Mouse (Mus musculus) stomach, postnatal 0 days (tissue): ENCODE measurements around the gene Hk1. TPM values are rescaled to one million over a fixed set of nuclear protein-coding genes. Genes with fewer than 3 reads are reported as not detected.
"Not testable (repeated sequence)": the region's sequence is repeated elsewhere in the genome, so short reads cannot be mapped to it uniquely, and the experiment has no call there.

Experiments
- ATAC-seq: fragments of 200-750 bp; cut with Nextera tagmentation; 2 replicates; pipeline ENCODE4 v1.8.0; 2017; ENCODE audit not compliant: low FRiP score, low TSS enrichment
- DNase-seq: peaks from one replicate; pipeline ENCODE4 v3.0.0-alpha.2; 2016; ENCODE audit warnings: low spot score
- H3K27ac ChIP-seq: fragments of 300-500 bp; sonication (generic); replicated peaks from 2 replicates; pipeline ENCODE4 v1.5.1; 2014; ENCODE audit warnings: mild to moderate bottlenecking, control low read depth
- H3K27me3 ChIP-seq: fragments of 300-500 bp; sonication (generic); 2 replicates; pipeline ENCODE4 v1.6.1; 2014; ENCODE audit warnings: low read length; ENCODE audit not compliant: control insufficient read depth, insufficient read depth
- H3K36me3 ChIP-seq: fragments of 300-500 bp; sonication (generic); 2 replicates; pipeline ENCODE4 v1.6.1; 2014; ENCODE audit warnings: low read length, mixed read lengths; ENCODE audit not compliant: control insufficient read depth, insufficient read depth
- H3K4me1 ChIP-seq: fragments of 300-500 bp; sonication (generic); replicated peaks from 2 replicates; pipeline ENCODE4 v1.6.1; 2014; ENCODE audit warnings: antibody characterized with exemption; ENCODE audit not compliant: control insufficient read depth, insufficient read depth
- H3K4me2 ChIP-seq: fragments of 300-500 bp; sonication (generic); replicated peaks from 2 replicates; pipeline ENCODE4 v1.6.1; 2014; ENCODE audit warnings: low read depth, mild to moderate bottlenecking, control low read depth, moderate library complexity
- H3K4me3 ChIP-seq: fragments of 300-500 bp; sonication (generic); 2 replicates; pipeline ENCODE4 v1.5.1; 2014; ENCODE audit warnings: low read depth, low read length, control low read depth
- H3K9ac ChIP-seq: fragments of 300-500 bp; sonication (generic); 2 replicates; pipeline ENCODE4 v1.6.1; 2014; ENCODE audit warnings: mild to moderate bottlenecking, low read length, control low read depth, mixed read lengths
- H3K9me3 ChIP-seq: fragments of 300-500 bp; sonication (generic); 2 replicates; pipeline ENCODE4 v1.6.1; 2016; ENCODE audit warnings: low read length; ENCODE audit not compliant: control insufficient read depth
- CTCF ChIP-seq: IDR thresholded peaks from 2 replicates; pipeline ENCODE4 v1.5.1; 2016; ENCODE audit warnings: antibody characterized with exemption, low read depth, mild to moderate bottlenecking, moderate library complexity
- EP300 ChIP-seq: optimal IDR thresholded peaks from 2 replicates; pipeline ENCODE3; 2016; ENCODE audit warnings: antibody characterized with exemption
- WGBS: fragments of 180-500 bp; shearing (Covaris S2); extraction: QIAGEN DNeasy Blood & Tissue Kit; methylation state at CpG from one replicate; pipeline ENCODE4 v1.1.7; 2014; 5-methylcytosine and 5-hydroxymethylcytosine counted together
- polyA plus RNA-seq: library from polyadenylated mRNA; unstranded; fragments of >200 nt; fragmentation: Nextera tagmentation; extraction: Ambion mirVana; gene quantifications from 2 replicates; pipeline ENCODE4 v1.2.1, GENCODE M21; 2015

Hk1 gene
- polyA plus RNA-seq, 1 experiment from 2014 or later, result 36.5 TPM

- 89% methylated on average over 10 of the region's 10 CpGs for WGBS
Measured at GRCm38 (mm10) chr10:62328886-62329412, 50.8 kb downstream of the Hk1 start.

GRCm38 (mm10) chr10:62327572-62328317, 52.0 kb downstream of the Hk1 start:
- Histone ChIP-seq H3K4me2 (no peak overlapping the region), H3K36me3 (no peaks in the 10 kb centered on the region), H3K27ac (no peak overlapping the region), H3K4me3 (no peak overlapping the region), H3K27me3 (no peaks in the 10 kb centered on the region), H3K9ac (no peak overlapping the region), H3K9me3 (no peaks in the 10 kb centered on the region), H3K4me1 (no peaks in the 10 kb centered on the region)
- peak; percentile 28 for ATAC-seq
- no peak for TF ChIP-seq CTCF
- TF ChIP-seq EP300, result no peak
- 59% methylated on average over 23 of the region's 23 CpGs for WGBS
- DNase-seq, result peak; percentile 68

More at GRCm38 (mm10) chr10:62328886-62329412, 50.8 kb downstream of the Hk1 start:
- Histone ChIP-seq H3K9ac (no peak overlapping the region), H3K4me1 (no peaks in the 10 kb centered on the region), H3K27ac (no peak overlapping the region), H3K4me2 (no peak overlapping the region), H3K4me3 (no peak overlapping the region), H3K27me3 (no peaks in the 10 kb centered on the region), H3K9me3 (no peaks in the 10 kb centered on the region), H3K36me3 (no peaks in the 10 kb centered on the region)
- DNase-seq (no peak), ATAC-seq (no peak)
- TF ChIP-seq CTCF (peak; percentile 43), EP300 (no peak)

- H3K4me1 ChIP-seq, result no peaks in the 10 kb centered on the region
Measured at GRCm38 (mm10) chr10:62326818-62327571, 52.7 kb downstream of the Hk1 start.

GRCm38 (mm10) chr10:62326002-62326401, 53.7 kb downstream of the Hk1 start:
- no peak overlapping the region for H3K4me2 ChIP-seq
- TF ChIP-seq EP300 (no peak), CTCF (no peak)
- no peaks in the 10 kb centered on the region for H3K4me1 ChIP-seq
- no peak overlapping the region for H3K9ac ChIP-seq
- H3K36me3 ChIP-seq, result no peaks in the 10 kb centered on the region
- no peaks in the 10 kb centered on the region for H3K27me3 ChIP-seq
- H3K4me3 ChIP-seq, result no peak overlapping the region
- no peaks in the 10 kb centered on the region for H3K9me3 ChIP-seq
- WGBS, result 95% methylated on average over 8 of the region's 8 CpGs
- ATAC-seq, result no peak
- no peak for DNase-seq
- no peak overlapping the region for H3K27ac ChIP-seq

More at GRCm38 (mm10) chr10:62326818-62327571, 52.7 kb downstream of the Hk1 start:
- Histone ChIP-seq H3K27me3 (no peaks in the 10 kb centered on the region), H3K36me3 (no peaks in the 10 kb centered on the region), H3K9ac (no peak overlapping the region), H3K9me3 (no peaks in the 10 kb centered on the region), H3K4me2 (no peak overlapping the region), H3K4me3 (no peak overlapping the region), H3K27ac (no peak overlapping the region)
- 77% methylated on average over 8 of the region's 8 CpGs for WGBS
- DNase-seq (no peak), ATAC-seq (no peak)
- no peak for TF ChIP-seq EP300
- TF ChIP-seq CTCF, result no peak

GRCm38 (mm10) chr10:62322821-62323220, 56.9 kb downstream of the Hk1 start:
- H3K4me3 ChIP-seq, H3K9me3 ChIP-seq, DNase-seq, H3K27me3 ChIP-seq, H3K27ac ChIP-seq, H3K36me3 ChIP-seq, ATAC-seq, H3K9ac ChIP-seq, H3K4me2 ChIP-seq, H3K4me1 ChIP-seq: not testable (repeated sequence)
- 85% methylated on average over 8 of the region's 8 CpGs for WGBS

- Histone ChIP-seq H3K27ac (no peak overlapping the region), H3K27me3 (no peaks in the 10 kb centered on the region), H3K4me1 (no peaks in the 10 kb centered on the region), H3K36me3 (no peaks in the 10 kb centered on the region), H3K4me3 (no peak overlapping the region), H3K4me2 (no peak overlapping the region), H3K9ac (0 out of 2 replicates have a peak overlapping the region, but pooled peaks have one; percentile 27), H3K9me3 (no peaks in the 10 kb centered on the region)
- TF ChIP-seq EP300 (no peak), CTCF (peak; percentile 61)
- peak; percentile 46; the same call in 1 of the 2 replicates for ATAC-seq
- no peak for DNase-seq
- WGBS, result 63% methylated on average over 9 of the region's 9 CpGs
Measured at GRCm38 (mm10) chr10:62321457-62321856, 58.3 kb downstream of the Hk1 start.
